Mouse (Mus musculus): Measurements from ENCODE around the gene Scfd2. TPM values are rescaled to one million over a fixed set of nuclear protein-coding genes. Genes with fewer than 3 reads are reported as not detected.

Scfd2 gene
- polyA plus RNA-seq, 1 experiment from 2014 or later, result 25.8 TPM

- Histone ChIP-seq H3K4me3 (replicated peaks; ENCODE audit: low read length) (no peak overlapping the region), H3K4me2 (ENCODE audit: low read depth, low read length) (no peak overlapping the region), H3K27ac (ENCODE audit: low read length) (no peak overlapping the region), H3K9me3 (replicated peaks; ENCODE audit: control insufficient read depth, low read length) (no peaks in the 10 kb centered on the region), H3K9ac (ENCODE audit: low read length) (no peak overlapping the region), H3K36me3 (ENCODE audit: control insufficient read depth, insufficient read depth, low read length) (no peaks in the 10 kb centered on the region), H3K27me3 (ENCODE audit: control insufficient read depth, insufficient read depth, low read length) (no peaks in the 10 kb centered on the region), H3K4me1 (ENCODE audit: control insufficient read depth, insufficient read depth, low read length) (peaks cover 5% of the 10 kb centered on the region; the same call in 1 of the 2 replicates)
- no peak for ATAC-seq (ENCODE audit: insufficient read depth, low FRiP score)
- WGBS, result 52% methylated on average over 7 of the region's 7 CpGs
Measured at GRCm38 (mm10) chr5:74285764-74286163, 245.8 kb downstream of the Scfd2 start.

DNA sequence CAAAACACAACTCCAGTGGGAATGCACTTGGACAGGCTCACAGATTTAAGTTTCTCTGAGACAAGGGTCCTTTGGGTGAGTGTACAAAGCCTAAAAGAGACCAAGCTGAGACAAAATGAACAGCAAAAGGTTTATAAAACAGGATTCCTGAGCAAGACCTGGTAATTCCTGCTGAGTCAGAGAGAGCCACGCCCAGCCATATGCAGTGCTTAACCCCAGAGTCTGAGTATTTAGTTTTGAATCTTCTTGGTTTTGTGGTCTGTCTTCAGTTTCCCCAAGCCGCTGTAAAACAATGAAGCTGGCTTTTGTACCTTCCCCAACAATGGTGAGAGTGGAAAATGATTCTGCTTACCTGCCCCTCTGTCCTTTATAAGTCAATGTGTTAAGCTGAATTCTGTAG, 246.3 kb downstream of the Scfd2 start:
- ATAC-seq (ENCODE audit: insufficient read depth, low FRiP score), result no peak
- WGBS, result 63% methylated on average over 2 of the region's 2 CpGs
- no peaks in the 10 kb centered on the region for H3K27me3 ChIP-seq (ENCODE audit: control insufficient read depth, insufficient read depth, low read length)
- H3K4me3 ChIP-seq (replicated peaks; ENCODE audit: low read length), result no peak overlapping the region
- H3K9ac ChIP-seq (ENCODE audit: low read length), result no peak overlapping the region
- no peaks in the 10 kb centered on the region for H3K36me3 ChIP-seq (ENCODE audit: control insufficient read depth, insufficient read depth, low read length)
- H3K27ac ChIP-seq (ENCODE audit: low read length), result 0 out of 2 replicates have a peak overlapping the region, but pooled peaks have one; percentile 48
- no peaks in the 10 kb centered on the region for H3K9me3 ChIP-seq (replicated peaks; ENCODE audit: control insufficient read depth, low read length)
- peaks cover 5% of the 10 kb centered on the region; the same call in 1 of the 2 replicates for H3K4me1 ChIP-seq (ENCODE audit: control insufficient read depth, insufficient read depth, low read length)
- no peak overlapping the region for H3K4me2 ChIP-seq (ENCODE audit: low read depth, low read length)

DNA sequence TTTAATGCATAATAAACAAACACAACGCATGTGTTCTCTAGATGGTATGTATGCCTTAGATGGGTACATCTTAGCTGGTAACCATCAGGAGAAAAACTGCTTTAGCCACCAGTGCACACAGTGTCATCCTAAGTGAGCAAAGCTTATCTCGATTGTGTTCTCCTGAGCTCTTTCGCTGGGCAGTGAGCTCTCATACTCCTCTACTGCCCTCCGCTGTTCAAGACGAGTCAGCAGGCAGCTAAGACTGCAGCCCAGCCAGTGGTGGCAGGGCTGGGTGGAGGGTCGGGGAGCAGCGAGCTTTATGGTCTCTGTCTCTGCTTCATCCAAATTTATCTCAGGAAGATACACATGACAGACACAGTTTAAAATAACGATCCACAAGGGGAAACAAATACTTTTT, 248.0 kb downstream of the Scfd2 start:
- no peak for ATAC-seq (ENCODE audit: insufficient read depth, low FRiP score)

DNA sequence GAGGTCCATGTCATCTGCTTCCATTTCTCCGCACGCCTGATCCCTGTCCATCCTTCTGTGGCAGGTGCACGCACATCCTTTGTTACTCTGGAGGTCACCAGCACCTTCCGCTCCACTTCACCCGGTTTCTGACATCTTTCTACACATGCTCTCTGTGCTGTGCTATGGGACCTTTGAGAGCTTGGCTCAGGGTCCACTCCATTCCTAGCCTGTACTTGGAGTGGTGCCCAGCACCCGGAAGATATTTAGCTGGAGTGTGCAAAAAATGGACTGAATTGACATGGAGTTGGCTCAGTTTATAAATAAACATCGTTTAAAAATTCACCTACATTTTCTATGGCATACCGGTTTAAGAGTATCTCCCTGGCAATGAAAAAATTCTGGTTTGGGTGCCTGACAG, 250.1 kb downstream of the Scfd2 start:
- H3K27me3 ChIP-seq (ENCODE audit: control insufficient read depth, insufficient read depth, low read length), result no peaks in the 10 kb centered on the region
- H3K27ac ChIP-seq (ENCODE audit: low read length), result no peak overlapping the region
- H3K9ac ChIP-seq (ENCODE audit: low read length), result no peak overlapping the region
- no peak overlapping the region for H3K4me2 ChIP-seq (ENCODE audit: low read depth, low read length)
- H3K4me1 ChIP-seq (ENCODE audit: control insufficient read depth, insufficient read depth, low read length), result peaks cover 10% of the 10 kb centered on the region; the same call in 1 of the 2 replicates
- WGBS, result 73% methylated on average over 8 of the region's 8 CpGs
- ATAC-seq (ENCODE audit: insufficient read depth, low FRiP score), result no peak
- H3K9me3 ChIP-seq (replicated peaks; ENCODE audit: control insufficient read depth, low read length), result no peaks in the 10 kb centered on the region
- no peak overlapping the region for H3K4me3 ChIP-seq (replicated peaks; ENCODE audit: low read length)
- H3K36me3 ChIP-seq (ENCODE audit: control insufficient read depth, insufficient read depth, low read length), result no peaks in the 10 kb centered on the region

More for the DNA sequence above, 248.0 kb downstream of the Scfd2 start:
- Histone ChIP-seq H3K4me1 (ENCODE audit: control insufficient read depth, insufficient read depth, low read length) (peaks cover 5% of the 10 kb centered on the region; the same call in 1 of the 2 replicates), H3K4me3 (replicated peaks; ENCODE audit: low read length) (no peak overlapping the region), H3K36me3 (ENCODE audit: control insufficient read depth, insufficient read depth, low read length) (no peaks in the 10 kb centered on the region), H3K9ac (ENCODE audit: low read length) (no peak overlapping the region), H3K4me2 (ENCODE audit: low read depth, low read length) (no peak overlapping the region), H3K27me3 (ENCODE audit: control insufficient read depth, insufficient read depth, low read length) (no peaks in the 10 kb centered on the region), H3K9me3 (replicated peaks; ENCODE audit: control insufficient read depth, low read length) (no peaks in the 10 kb centered on the region), H3K27ac (ENCODE audit: low read length) (no peak overlapping the region)
- 43% methylated on average over 8 of the region's 8 CpGs for WGBS

DNA sequence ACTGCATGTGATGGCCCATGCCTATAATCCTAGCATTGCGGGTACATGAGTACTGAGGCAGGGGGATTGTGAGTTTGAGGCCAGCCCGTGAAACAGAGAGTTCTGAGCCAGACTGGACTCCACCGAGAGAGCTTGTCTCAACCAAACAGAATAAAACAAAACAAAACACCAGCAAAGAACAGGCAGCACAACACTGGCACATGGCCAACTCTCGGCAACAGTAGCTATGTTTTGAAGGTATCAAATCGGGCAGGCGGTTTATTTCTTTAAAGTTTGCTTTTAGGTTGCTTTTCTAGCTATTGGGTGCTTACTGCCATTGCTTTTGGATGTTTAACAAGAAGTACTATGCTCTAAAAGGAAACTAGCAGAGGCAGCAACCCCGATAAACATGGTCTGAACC, 251.9 kb downstream of the Scfd2 start:
- no peaks in the 10 kb centered on the region for H3K27me3 ChIP-seq (ENCODE audit: control insufficient read depth, insufficient read depth, low read length)
- no peaks in the 10 kb centered on the region for H3K36me3 ChIP-seq (ENCODE audit: control insufficient read depth, insufficient read depth, low read length)
- no peak overlapping the region for H3K27ac ChIP-seq (ENCODE audit: low read length)
- no peak for ATAC-seq (ENCODE audit: insufficient read depth, low FRiP score)
- 63% methylated on average over 7 of the region's 7 CpGs for WGBS
- H3K9ac ChIP-seq (ENCODE audit: low read length), result no peak overlapping the region
- no peaks in the 10 kb centered on the region for H3K9me3 ChIP-seq (replicated peaks; ENCODE audit: control insufficient read depth, low read length)
- no peak overlapping the region for H3K4me3 ChIP-seq (replicated peaks; ENCODE audit: low read length)
- H3K4me1 ChIP-seq (ENCODE audit: control insufficient read depth, insufficient read depth, low read length), result 0 out of 2 replicates have a peak, but pooled peaks cover 4% of the 10 kb centered on the region
- no peak overlapping the region for H3K4me2 ChIP-seq (ENCODE audit: low read depth, low read length)

GRCm38 (mm10) chr5:74278428-74278827, 253.1 kb downstream of the Scfd2 start:
- Histone ChIP-seq H3K27ac (ENCODE audit: low read length) (no peak overlapping the region), H3K27me3 (ENCODE audit: control insufficient read depth, insufficient read depth, low read length) (no peaks in the 10 kb centered on the region), H3K36me3 (ENCODE audit: control insufficient read depth, insufficient read depth, low read length) (no peaks in the 10 kb centered on the region), H3K9ac (ENCODE audit: low read length) (no peak overlapping the region), H3K9me3 (replicated peaks; ENCODE audit: control insufficient read depth, low read length) (no peaks in the 10 kb centered on the region), H3K4me1 (ENCODE audit: control insufficient read depth, insufficient read depth, low read length) (0 out of 2 replicates have a peak, but pooled peaks cover 4% of the 10 kb centered on the region), H3K4me2 (ENCODE audit: low read depth, low read length) (no peak overlapping the region), H3K4me3 (replicated peaks; ENCODE audit: low read length) (no peak overlapping the region)
- WGBS, result 83% methylated on average over 7 of the region's 7 CpGs
- ATAC-seq (ENCODE audit: insufficient read depth, low FRiP score), result no peak

DNA sequence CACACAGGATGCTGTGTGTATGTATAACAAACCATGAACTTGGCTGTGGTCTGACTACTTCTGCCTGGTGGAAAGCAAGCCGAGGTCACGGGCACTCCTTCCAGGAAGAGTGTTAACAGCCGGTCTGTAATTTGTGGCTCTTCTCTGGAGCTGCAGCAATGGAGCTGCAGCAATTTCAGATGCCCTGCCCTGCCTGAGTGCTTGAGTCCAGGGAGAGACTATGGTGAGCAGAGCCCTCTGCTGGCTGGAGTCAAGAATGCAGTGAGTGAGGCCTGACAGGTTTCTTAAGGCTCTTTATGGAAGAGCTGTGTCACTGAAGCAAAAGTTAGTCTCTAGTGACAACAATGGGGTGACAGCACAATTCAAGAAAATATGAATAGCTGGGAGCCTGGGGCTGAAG, 253.8 kb downstream of the Scfd2 start:
- H3K4me1 ChIP-seq (ENCODE audit: control insufficient read depth, insufficient read depth, low read length), result peaks cover 7% of the 10 kb centered on the region; the same call in 1 of the 2 replicates
- H3K4me3 ChIP-seq (replicated peaks; ENCODE audit: low read length), result no peak overlapping the region
- under 1% methylated on average over 3 of the region's 3 CpGs for WGBS
- ATAC-seq (ENCODE audit: insufficient read depth, low FRiP score), result peak; percentile 70
- no peak overlapping the region for H3K9ac ChIP-seq (ENCODE audit: low read length)
- H3K27ac ChIP-seq (ENCODE audit: low read length), result peak overlapping the region; percentile 17; the same call in 1 of the 2 replicates
- no peaks in the 10 kb centered on the region for H3K27me3 ChIP-seq (ENCODE audit: control insufficient read depth, insufficient read depth, low read length)
- H3K9me3 ChIP-seq (replicated peaks; ENCODE audit: control insufficient read depth, low read length), result no peaks in the 10 kb centered on the region
- no peak overlapping the region for H3K4me2 ChIP-seq (ENCODE audit: low read depth, low read length)
- no peaks in the 10 kb centered on the region for H3K36me3 ChIP-seq (ENCODE audit: control insufficient read depth, insufficient read depth, low read length)

DNA sequence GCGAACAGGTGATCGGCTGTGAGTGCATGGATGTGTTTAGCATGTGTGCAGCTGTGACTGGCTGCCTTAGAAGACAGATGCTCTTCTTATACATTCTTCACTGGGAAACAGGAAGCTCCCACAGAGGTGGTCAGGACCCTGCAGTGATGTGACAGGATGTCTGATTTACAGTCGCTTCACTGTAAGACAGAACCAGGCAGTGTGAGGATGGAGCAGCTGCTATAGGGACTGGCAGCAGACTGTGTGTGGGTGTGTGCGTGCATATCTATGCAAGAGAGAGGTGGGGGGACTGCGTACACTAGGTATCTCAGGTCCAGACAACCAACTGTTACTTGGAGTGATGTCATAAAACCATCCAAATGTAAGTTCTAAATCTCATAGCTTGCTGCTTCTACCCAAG, 254.3 kb downstream of the Scfd2 start:
- H3K4me1 ChIP-seq (ENCODE audit: control insufficient read depth, insufficient read depth, low read length), result peaks cover 9% of the 10 kb centered on the region; the same call in 1 of the 2 replicates
- WGBS, result 71% methylated on average over 5 of the region's 5 CpGs
- no peak overlapping the region for H3K4me2 ChIP-seq (ENCODE audit: low read depth, low read length)
- ATAC-seq (ENCODE audit: insufficient read depth, low FRiP score), result no peak
- no peaks in the 10 kb centered on the region for H3K27me3 ChIP-seq (ENCODE audit: control insufficient read depth, insufficient read depth, low read length)
- no peaks in the 10 kb centered on the region for H3K36me3 ChIP-seq (ENCODE audit: control insufficient read depth, insufficient read depth, low read length)
- H3K9me3 ChIP-seq (replicated peaks; ENCODE audit: control insufficient read depth, low read length), result no peaks in the 10 kb centered on the region
- H3K4me3 ChIP-seq (replicated peaks; ENCODE audit: low read length), result no peak overlapping the region
- H3K9ac ChIP-seq (ENCODE audit: low read length), result no peak overlapping the region
- peak overlapping the region; percentile 17; the same call in 1 of the 2 replicates for H3K27ac ChIP-seq (ENCODE audit: low read length)

DNA sequence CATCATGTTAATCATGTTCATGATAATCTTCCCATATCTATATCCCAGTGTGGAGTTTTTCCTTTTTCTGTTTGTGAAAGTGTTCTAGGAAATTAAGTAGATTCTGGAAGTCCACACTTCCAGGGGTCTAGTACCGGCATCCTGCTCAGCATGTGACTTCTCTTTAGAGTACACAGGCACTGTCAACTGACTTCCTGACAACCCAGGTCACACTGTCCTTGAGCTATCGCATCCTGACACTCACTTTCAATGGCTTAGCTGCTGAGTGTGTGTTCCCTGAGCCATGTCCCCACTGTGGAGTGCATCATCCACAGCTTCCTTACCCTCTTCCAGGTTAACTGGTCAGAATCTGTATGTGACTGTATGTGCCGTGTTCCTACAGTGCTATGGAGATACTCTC, 258.2 kb downstream of the Scfd2 start:
- 78% methylated on average over 3 of the region's 3 CpGs for WGBS
- ATAC-seq (ENCODE audit: insufficient read depth, low FRiP score), result no peak

More for the DNA sequence above, 258.2 kb downstream of the Scfd2 start:
- H3K27me3 ChIP-seq (ENCODE audit: control insufficient read depth, insufficient read depth, low read length), result no peaks in the 10 kb centered on the region
- H3K4me3 ChIP-seq (replicated peaks; ENCODE audit: low read length), result no peak overlapping the region
- H3K36me3 ChIP-seq (ENCODE audit: control insufficient read depth, insufficient read depth, low read length), result no peaks in the 10 kb centered on the region
- H3K4me2 ChIP-seq (ENCODE audit: low read depth, low read length), result no peak overlapping the region
- H3K4me1 ChIP-seq (ENCODE audit: control insufficient read depth, insufficient read depth, low read length), result peaks cover 9% of the 10 kb centered on the region; the same call in 1 of the 2 replicates
- H3K27ac ChIP-seq (ENCODE audit: low read length), result no peak overlapping the region
- H3K9ac ChIP-seq (ENCODE audit: low read length), result no peak overlapping the region
- no peaks in the 10 kb centered on the region for H3K9me3 ChIP-seq (replicated peaks; ENCODE audit: control insufficient read depth, low read length)
